Mouse (Mus musculus): ENCODE measurements around the gene Spop. TPM values are rescaled to one million over a fixed set of nuclear protein-coding genes. Genes with fewer than 3 reads are reported as not detected.

Spop gene
- polyA plus RNA-seq, 1 experiment from 2014 or later, result 140 TPM

DNA sequence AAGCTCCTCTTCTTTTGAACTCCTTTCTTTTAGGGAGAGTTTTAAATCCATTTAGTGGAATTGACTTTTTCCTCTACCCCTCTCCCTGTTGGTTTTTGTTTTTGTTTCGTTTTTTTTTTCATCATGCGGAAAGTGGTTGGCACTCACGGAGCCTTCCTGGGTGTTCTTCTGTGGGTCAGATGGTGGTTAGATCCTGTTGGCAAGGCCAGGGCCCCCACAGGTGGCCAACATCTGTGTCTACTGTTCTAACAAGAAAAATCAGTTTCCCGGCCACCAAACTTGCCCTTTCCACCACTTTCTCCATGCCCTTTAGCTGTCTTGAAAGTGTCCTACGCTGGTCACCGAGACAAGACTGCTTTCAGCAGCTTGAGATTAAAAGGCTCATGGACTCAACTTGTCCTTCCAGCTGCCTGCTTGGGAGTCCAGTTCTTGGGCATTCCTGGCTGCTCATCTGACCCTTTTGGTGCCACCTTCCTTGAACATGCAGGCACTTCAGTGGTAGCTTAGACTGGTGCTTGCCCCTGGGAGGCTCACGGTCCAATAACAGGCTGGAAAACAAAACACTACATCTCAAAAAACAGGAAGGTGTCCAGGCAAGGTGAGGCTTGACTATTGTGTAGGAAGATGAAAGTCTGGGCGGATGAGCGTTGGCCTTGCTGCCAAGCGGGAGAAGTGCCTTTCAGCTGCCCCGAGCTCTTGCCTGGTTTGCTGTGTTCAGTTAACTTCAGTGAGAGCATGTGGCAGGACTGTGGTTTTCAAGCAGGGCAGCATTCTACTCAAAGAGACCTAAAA is 21.0 kb upstream of the Spop start:
- DNase-seq (ENCODE audit: low spot score) (no peak), ATAC-seq (no peak)
- no peaks in the 10 kb centered on the region for H3K27me3 ChIP-seq (replicated peaks; ENCODE audit: insufficient read depth, low read length)
- H3K4me3 ChIP-seq (ENCODE audit: low read depth, low read length), result no peak overlapping the region
- no peaks in the 10 kb centered on the region for H3K4me1 ChIP-seq (ENCODE audit: insufficient read depth, low read depth, low read length)
- no peak overlapping the region for H3K9ac ChIP-seq (replicated peaks; ENCODE audit: low read depth)
- H3K9me3 ChIP-seq (ENCODE audit: low read length), result no peaks in the 10 kb centered on the region
- no peak overlapping the region for H3K27ac ChIP-seq (ENCODE audit: low read length)
- TF ChIP-seq EP300 (IDR thresholded peaks at IDR 0.05), result no peak
- TF ChIP-seq CTCF (IDR thresholded peaks at IDR 0.05), result no peak
- no peak overlapping the region for H3K4me2 ChIP-seq (replicated peaks; ENCODE audit: low read depth, low read length)
- H3K36me3 ChIP-seq (ENCODE audit: insufficient read depth, low read length), result peaks cover 6% of the 10 kb centered on the region; the same call in 1 of the 2 replicates
- 73% methylated on average over 11 of the region's 11 CpGs for whole genome bisulfite sequencing

- Histone ChIP-seq H3K27ac (ENCODE audit: low read length) (no peak overlapping the region), H3K9ac (replicated peaks; ENCODE audit: low read depth) (no peak overlapping the region), H3K27me3 (replicated peaks; ENCODE audit: insufficient read depth, low read length) (no peaks in the 10 kb centered on the region), H3K36me3 (ENCODE audit: insufficient read depth, low read length) (peaks cover 6% of the 10 kb centered on the region; the same call in 1 of the 2 replicates), H3K4me2 (replicated peaks; ENCODE audit: low read depth, low read length) (no peak overlapping the region), H3K9me3 (ENCODE audit: low read length) (no peaks in the 10 kb centered on the region), H3K4me3 (ENCODE audit: low read depth, low read length) (no peak overlapping the region), H3K4me1 (ENCODE audit: insufficient read depth, low read depth, low read length) (no peaks in the 10 kb centered on the region)
- no peak for DNase-seq (ENCODE audit: low spot score)
- TF ChIP-seq EP300 (IDR thresholded peaks at IDR 0.05) (no peak), CTCF (IDR thresholded peaks at IDR 0.05) (no peak)
- no peak for ATAC-seq
- 35% methylated on average over 5 of the region's 5 CpGs for WGBS
These were observed 20.4 kb upstream of the Spop start for GRCm38 (mm10) chr11:95393500-95393816.

DNA sequence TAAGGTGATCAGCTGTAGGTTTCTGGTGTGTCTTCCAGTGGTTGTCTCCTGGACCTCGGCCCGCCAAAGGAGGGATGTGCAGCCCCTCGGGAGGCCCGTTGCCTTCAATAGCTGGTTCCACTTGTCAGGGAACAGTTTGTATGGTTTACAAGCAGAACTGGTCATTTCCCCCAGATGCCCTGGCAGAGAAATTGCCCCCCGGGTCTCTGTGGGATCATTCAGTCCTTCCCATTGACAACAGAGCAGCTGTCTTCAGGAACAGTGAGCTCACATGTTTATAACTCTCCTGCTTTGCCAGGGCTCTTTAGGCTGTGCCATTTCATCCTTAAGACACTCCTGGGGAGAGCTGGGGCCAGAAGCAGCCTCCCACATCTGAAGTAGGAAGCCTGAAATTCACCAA is 19.8 kb upstream of the Spop start:
- no peaks in the 10 kb centered on the region for H3K27me3 ChIP-seq (replicated peaks; ENCODE audit: insufficient read depth, low read length)
- TF ChIP-seq EP300 (IDR thresholded peaks at IDR 0.05) (no peak), CTCF (IDR thresholded peaks at IDR 0.05) (no peak)
- H3K4me2 ChIP-seq (replicated peaks; ENCODE audit: low read depth, low read length), result no peak overlapping the region
- WGBS, result 39% methylated on average over 5 of the region's 5 CpGs
- ATAC-seq (no peak), DNase-seq (ENCODE audit: low spot score) (no peak)
- no peak overlapping the region for H3K4me3 ChIP-seq (ENCODE audit: low read depth, low read length)
- no peak overlapping the region for H3K27ac ChIP-seq (ENCODE audit: low read length)
- no peaks in the 10 kb centered on the region for H3K4me1 ChIP-seq (ENCODE audit: insufficient read depth, low read depth, low read length)
- no peak overlapping the region for H3K9ac ChIP-seq (replicated peaks; ENCODE audit: low read depth)
- peaks cover 6% of the 10 kb centered on the region; the same call in 1 of the 2 replicates for H3K36me3 ChIP-seq (ENCODE audit: insufficient read depth, low read length)
- H3K9me3 ChIP-seq (ENCODE audit: low read length), result no peaks in the 10 kb centered on the region

GRCm38 (mm10) chr11:95396548-95396947 is 17.3 kb upstream of the Spop start:
- Histone ChIP-seq H3K27ac (ENCODE audit: low read length) (no peak overlapping the region), H3K9me3 (ENCODE audit: low read length) (no peaks in the 10 kb centered on the region), H3K4me2 (replicated peaks; ENCODE audit: low read depth, low read length) (no peak overlapping the region), H3K27me3 (replicated peaks; ENCODE audit: insufficient read depth, low read length) (no peaks in the 10 kb centered on the region), H3K4me1 (ENCODE audit: insufficient read depth, low read depth, low read length) (no peaks in the 10 kb centered on the region), H3K36me3 (ENCODE audit: insufficient read depth, low read length) (no peaks in the 10 kb centered on the region), H3K9ac (replicated peaks; ENCODE audit: low read depth) (0 out of 2 replicates have a peak overlapping the region, but pooled peaks have one; percentile 12), H3K4me3 (ENCODE audit: low read depth, low read length) (no peak overlapping the region)
- ATAC-seq, result peak; percentile 40; the same call in 1 of the 2 replicates
- TF ChIP-seq CTCF (IDR thresholded peaks at IDR 0.05), result no peak
- no peak for TF ChIP-seq EP300 (IDR thresholded peaks at IDR 0.05)
- DNase-seq (ENCODE audit: low spot score), result no peak
- 23% methylated on average over 1 of the region's 1 CpGs for WGBS

GRCm38 (mm10) chr11:95397843-95398835 is 15.7 kb upstream of the Spop start:
- Histone ChIP-seq H3K4me1 (ENCODE audit: insufficient read depth, low read depth, low read length) (0 out of 2 replicates have a peak, but pooled peaks cover 3% of the 10 kb centered on the region), H3K4me2 (replicated peaks; ENCODE audit: low read depth, low read length) (0 out of 2 replicates have a peak overlapping the region, but pooled peaks have one; percentile 11), H3K4me3 (ENCODE audit: low read depth, low read length) (no peak overlapping the region), H3K9ac (replicated peaks; ENCODE audit: low read depth) (no peak overlapping the region), H3K27ac (ENCODE audit: low read length) (no peak overlapping the region), H3K36me3 (ENCODE audit: insufficient read depth, low read length) (no peaks in the 10 kb centered on the region), H3K9me3 (ENCODE audit: low read length) (no peaks in the 10 kb centered on the region), H3K27me3 (replicated peaks; ENCODE audit: insufficient read depth, low read length) (no peaks in the 10 kb centered on the region)
- 39% methylated on average over 14 of the region's 14 CpGs for WGBS
- TF ChIP-seq CTCF (IDR thresholded peaks at IDR 0.05) (peak; percentile 94), EP300 (IDR thresholded peaks at IDR 0.05) (no peak)
- DNase-seq (ENCODE audit: low spot score) (peak; percentile 64), ATAC-seq (no peak)

GRCm38 (mm10) chr11:95399520-95400020 is 14.3 kb upstream of the Spop start:
- TF ChIP-seq CTCF (IDR thresholded peaks at IDR 0.05), result no peak
- TF ChIP-seq EP300 (IDR thresholded peaks at IDR 0.05), result no peak
- Histone ChIP-seq H3K27me3 (replicated peaks; ENCODE audit: insufficient read depth, low read length) (no peaks in the 10 kb centered on the region), H3K4me1 (ENCODE audit: insufficient read depth, low read depth, low read length) (0 out of 2 replicates have a peak, but pooled peaks cover 3% of the 10 kb centered on the region), H3K4me2 (replicated peaks; ENCODE audit: low read depth, low read length) (no peak overlapping the region), H3K9me3 (ENCODE audit: low read length) (no peaks in the 10 kb centered on the region), H3K9ac (replicated peaks; ENCODE audit: low read depth) (no peak overlapping the region), H3K4me3 (ENCODE audit: low read depth, low read length) (no peak overlapping the region), H3K36me3 (ENCODE audit: insufficient read depth, low read length) (no peaks in the 10 kb centered on the region), H3K27ac (ENCODE audit: low read length) (no peak overlapping the region)
- WGBS, result 69% methylated on average over 13 of the region's 13 CpGs
- DNase-seq (ENCODE audit: low spot score), result no peak
- no peak for ATAC-seq

Measured in lung, postnatal 0 days (tissue).